Mouse (Mus musculus) forebrain, embryonic 11.5 days (tissue): ENCODE measurements around the gene Mon1a. TPM values are rescaled to one million over a fixed set of nuclear protein-coding genes. Genes with fewer than 3 reads are reported as not detected.
A peak's percentile ranks its signal among the peaks of the same experiment; 100 is the strongest.

Experiments
- ATAC-seq: fragments of 200-750 bp; cut with Nextera tagmentation; replicated peaks from 2 replicates; pipeline ENCODE4 v1.8.0; 2017; ENCODE audit warnings: moderate TSS enrichment; ENCODE audit not compliant: low FRiP score
- DNase-seq: peaks from one replicate; pipeline ENCODE4 v3.0.0-alpha.2; 2017; ENCODE audit warnings: low spot score
- H3K27ac ChIP-seq: fragments of 300-500 bp; sonication (generic); 2 replicates; pipeline ENCODE4 v1.5.1; 2014; ENCODE audit warnings: low read depth, low read length
- H3K27me3 ChIP-seq: fragments of 300-500 bp; sonication (generic); 2 replicates; pipeline ENCODE4 v1.6.1; 2014; ENCODE audit warnings: mild to moderate bottlenecking, low read length, mixed read lengths; ENCODE audit not compliant: control insufficient read depth, insufficient read depth
- H3K36me3 ChIP-seq: fragments of 300-500 bp; sonication (generic); 2 replicates; pipeline ENCODE4 v1.6.1; 2014; ENCODE audit warnings: mild to moderate bottlenecking, low read length, moderate library complexity, mixed read lengths; ENCODE audit not compliant: control insufficient read depth, insufficient read depth
- H3K4me1 ChIP-seq: fragments of 300-500 bp; sonication (generic); replicated peaks from 2 replicates; pipeline ENCODE4 v1.6.1; 2014; ENCODE audit warnings: low read length, mixed read lengths; ENCODE audit not compliant: control insufficient read depth, insufficient read depth
- H3K4me2 ChIP-seq: fragments of 300-500 bp; sonication (generic); 2 replicates; pipeline ENCODE4 v1.6.1; 2014; ENCODE audit warnings: low read depth, mild to moderate bottlenecking, low read length, moderate library complexity, mixed read lengths; ENCODE audit not compliant: severe bottlenecking
- H3K4me3 ChIP-seq: fragments of 300-500 bp; sonication (generic); 2 replicates; pipeline ENCODE4 v1.5.1; 2014; ENCODE audit warnings: low read depth, low read length
- H3K9ac ChIP-seq: fragments of 300-500 bp; sonication (generic); 2 replicates; pipeline ENCODE4 v1.6.1; 2014; ENCODE audit warnings: low read length
- H3K9me3 ChIP-seq: fragments of 300-500 bp; sonication (generic); 2 replicates; pipeline ENCODE4 v1.6.1; 2016; ENCODE audit warnings: low read length, mixed read lengths; ENCODE audit not compliant: control insufficient read depth
- WGBS: fragments of 180-500 bp; shearing (Covaris S2); extraction: QIAGEN DNeasy Blood & Tissue Kit; methylation state at CpG from one replicate; pipeline ENCODE4 v1.1.7; 2014; 5-methylcytosine and 5-hydroxymethylcytosine counted together
- polyA plus RNA-seq: library from polyadenylated mRNA; unstranded; fragments of >200 nt; fragmentation: Nextera tagmentation; extraction: Ambion mirVana; gene quantifications from 2 replicates; pipeline ENCODE4 v1.2.1, GENCODE M21; 2014

Gene Mon1a
- polyA plus RNA-seq, 1 experiment from 2014 or later, result 14.9 TPM

DNA sequence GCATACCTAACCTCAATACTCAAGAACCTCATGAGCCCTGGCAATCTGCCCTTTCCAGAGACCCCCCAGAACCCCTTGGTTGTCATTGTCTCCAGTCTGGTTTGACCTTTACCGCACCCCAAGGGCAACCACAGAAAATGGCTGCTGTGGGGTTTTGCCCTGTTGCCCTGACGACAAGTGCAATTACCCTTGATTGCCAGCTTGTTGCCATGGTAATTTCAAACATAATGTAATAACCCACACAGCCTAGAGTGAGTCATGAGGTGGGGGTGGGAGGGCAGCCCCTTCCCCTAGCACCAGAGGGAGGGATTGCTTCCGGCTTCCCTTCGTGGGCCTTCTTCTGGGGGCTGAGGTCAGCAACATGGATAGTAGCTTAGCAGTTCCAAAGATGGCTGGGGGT is 44.3 kb downstream of the Mon1a start:
- no peaks in the 10 kb centered on the region for H3K9me3 ChIP-seq
- ATAC-seq (no peak), DNase-seq (no peak)
- no peak overlapping the region for H3K27ac ChIP-seq
- WGBS, result 73% methylated on average over 4 of the region's 4 CpGs
- no peaks in the 10 kb centered on the region for H3K36me3 ChIP-seq
- peaks cover 13% of the 10 kb centered on the region; the same call in 1 of the 2 replicates for H3K4me1 ChIP-seq
- no peak overlapping the region for H3K4me2 ChIP-seq
- no peak overlapping the region for H3K4me3 ChIP-seq
- no peaks in the 10 kb centered on the region for H3K27me3 ChIP-seq
- no peak overlapping the region for H3K9ac ChIP-seq

DNA sequence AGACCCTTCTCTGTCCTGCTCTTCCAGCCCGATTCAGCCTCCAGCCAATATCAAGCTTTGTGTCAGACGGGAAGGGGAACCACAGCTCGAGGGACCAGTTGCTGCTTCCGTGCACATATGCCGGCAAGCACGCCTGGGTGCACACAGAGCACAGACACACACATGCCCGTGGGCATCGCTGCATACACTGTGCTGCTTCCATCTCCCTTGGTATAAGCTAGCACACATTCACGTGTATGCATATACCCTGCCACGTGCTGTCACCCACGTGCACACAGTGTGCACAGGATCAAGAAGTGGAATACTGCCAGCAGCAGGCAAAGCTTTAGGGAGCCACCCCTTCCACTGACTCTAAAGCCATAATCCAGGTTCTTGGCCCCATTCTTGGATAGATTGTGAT is 46.2 kb downstream of the Mon1a start:
- Histone ChIP-seq H3K4me3 (no peak overlapping the region), H3K4me1 (peaks cover 13% of the 10 kb centered on the region; the same call in 1 of the 2 replicates), H3K36me3 (no peaks in the 10 kb centered on the region), H3K4me2 (no peak overlapping the region), H3K27me3 (no peaks in the 10 kb centered on the region), H3K9ac (no peak overlapping the region), H3K27ac (no peak overlapping the region), H3K9me3 (no peaks in the 10 kb centered on the region)
- WGBS, result 87% methylated on average over 11 of the region's 11 CpGs
- no peak for DNase-seq
- no peak for ATAC-seq

DNA sequence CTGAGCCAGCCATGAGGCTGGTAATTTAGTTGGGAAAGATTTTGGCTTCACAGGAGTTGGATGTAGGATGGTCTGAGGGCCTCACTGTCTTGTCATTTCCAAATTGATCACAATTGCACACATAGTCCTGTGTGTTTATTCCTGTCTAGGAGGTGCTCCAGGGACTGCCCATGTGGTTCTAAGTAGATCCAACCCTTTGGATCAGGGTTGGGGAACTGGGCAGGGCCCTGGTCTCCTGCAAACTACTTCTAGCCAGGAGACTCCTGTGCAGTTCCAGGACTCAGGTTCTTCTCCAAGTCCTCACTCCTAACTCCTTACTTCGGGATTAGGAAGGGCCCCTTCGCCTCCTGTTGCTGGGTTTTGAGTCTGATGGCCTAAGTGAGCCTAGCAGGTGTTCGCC is 47.4 kb downstream of the Mon1a start, which contains the start of gene Camkv:
Gene Camkv, plus strand, starts transcription at position 301 of the 400 bp plus-strand sequence.
- H3K4me1 ChIP-seq, result peaks cover 13% of the 10 kb centered on the region; the same call in 1 of the 2 replicates
- DNase-seq, result no peak
- no peaks in the 10 kb centered on the region for H3K36me3 ChIP-seq
- peak within 1 kb of the TSS; percentile 52 for H3K4me3 ChIP-seq
- no peaks in the 10 kb centered on the region for H3K9me3 ChIP-seq
- no peak for ATAC-seq
- no peaks in the 10 kb centered on the region for H3K27me3 ChIP-seq
- no peak within 1 kb of the TSS for H3K27ac ChIP-seq
- peak within 1 kb of the TSS; percentile 98 for H3K4me2 ChIP-seq
- H3K9ac ChIP-seq, result peak within 1 kb of the TSS; percentile 67
- WGBS, result 8% methylated on average over 3 of the region's 3 CpGs

DNA sequence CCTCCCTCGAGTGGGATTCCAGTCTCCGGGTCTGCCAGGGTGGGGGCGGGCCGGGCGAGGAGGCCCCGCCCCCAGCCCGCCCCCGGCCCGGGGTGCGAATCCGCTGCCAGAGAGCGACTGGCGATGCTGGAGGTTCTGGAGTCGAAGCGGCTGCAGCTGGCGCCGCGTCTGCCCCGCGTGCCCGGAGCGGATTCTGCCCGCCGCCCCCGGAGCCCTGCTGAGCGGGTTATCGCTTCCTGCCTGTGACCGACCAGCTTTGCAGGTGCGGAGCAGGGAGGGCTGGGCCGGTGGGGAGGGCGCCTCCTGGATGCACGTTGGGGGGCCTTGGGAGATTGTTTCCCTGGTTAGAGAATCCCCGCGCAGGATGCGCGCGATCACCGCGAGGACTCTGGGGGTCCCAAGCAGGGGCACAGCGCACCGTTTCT is 47.9 kb downstream of the Mon1a start:
- Histone ChIP-seq H3K9me3 (no peaks in the 10 kb centered on the region), H3K4me3 (peak overlapping the region; percentile 52), H3K9ac (peak overlapping the region; percentile 67), H3K36me3 (no peaks in the 10 kb centered on the region), H3K4me2 (peak overlapping the region; percentile 98), H3K4me1 (peaks cover 13% of the 10 kb centered on the region; the same call in 1 of the 2 replicates), H3K27ac (no peak overlapping the region), H3K27me3 (no peaks in the 10 kb centered on the region)
- ATAC-seq (peak; percentile 66), DNase-seq (peak; percentile 72)
- WGBS, result under 1% methylated on average over 34 of the region's 41 CpGs

DNA sequence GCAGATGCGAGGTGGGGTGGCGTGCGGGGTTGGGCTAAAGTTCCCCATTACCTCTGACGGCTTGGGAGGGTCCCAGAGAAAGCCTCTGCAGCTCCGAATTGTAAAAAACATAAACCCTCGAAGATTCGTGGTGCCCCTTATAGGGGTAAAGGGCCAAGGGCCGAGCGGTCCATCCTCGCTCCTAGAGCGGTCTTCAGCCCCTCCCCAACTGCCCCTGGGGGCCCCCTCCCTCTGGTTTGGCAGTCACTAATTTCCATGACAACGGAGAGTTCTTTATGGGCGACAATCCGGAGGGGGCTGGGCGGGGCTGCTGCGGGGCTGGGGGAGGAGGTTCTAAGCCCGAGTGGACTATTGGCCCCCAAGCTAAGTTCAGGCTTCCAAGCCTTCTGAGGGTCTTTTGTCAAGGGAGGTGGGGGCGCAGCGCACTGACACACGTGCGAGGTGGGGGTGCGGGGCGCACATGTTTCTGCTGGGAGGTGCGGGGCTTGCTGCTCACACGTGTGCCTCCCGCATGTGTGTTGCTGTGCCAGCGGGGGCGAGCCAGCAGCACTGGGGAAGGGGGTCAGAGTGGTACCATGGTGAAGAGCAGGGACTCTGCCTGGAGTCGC is 48.4 kb downstream of the Mon1a start:
- ATAC-seq, result peak; percentile 80
- peak; percentile 67 for DNase-seq
- H3K9me3 ChIP-seq, result no peaks in the 10 kb centered on the region
- H3K27ac ChIP-seq, result no peak overlapping the region
- under 1% methylated on average over 29 of the region's 29 CpGs for WGBS
- H3K36me3 ChIP-seq, result no peaks in the 10 kb centered on the region
- H3K27me3 ChIP-seq, result no peaks in the 10 kb centered on the region
- H3K9ac ChIP-seq, result peak overlapping the region; percentile 67
- peak overlapping the region; percentile 52 for H3K4me3 ChIP-seq
- H3K4me2 ChIP-seq, result peak overlapping the region; percentile 98
- H3K4me1 ChIP-seq, result peaks cover 13% of the 10 kb centered on the region; the same call in 1 of the 2 replicates

DNA sequence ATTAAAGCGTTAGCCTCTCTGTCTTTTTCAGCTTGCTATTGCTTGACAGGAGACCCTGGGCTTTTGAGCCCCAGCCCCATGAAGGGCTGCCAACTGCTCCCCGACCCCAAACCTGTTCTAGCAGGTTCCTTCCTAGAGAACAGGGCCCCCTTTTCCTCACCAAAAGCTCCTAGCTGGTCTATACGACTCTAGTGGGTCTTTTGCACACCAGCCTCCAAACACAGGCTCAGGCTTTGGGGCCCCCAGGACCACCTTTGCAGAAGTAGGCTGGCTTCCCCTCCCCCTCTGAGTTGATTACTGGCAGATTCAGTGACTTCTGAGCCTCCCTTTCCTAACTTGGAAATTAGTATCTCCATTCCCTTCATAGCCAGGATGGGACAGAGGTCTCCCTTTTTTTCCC is 48.9 kb downstream of the Mon1a start:
- Histone ChIP-seq H3K4me3 (peak overlapping the region; percentile 52), H3K27me3 (no peaks in the 10 kb centered on the region), H3K9me3 (no peaks in the 10 kb centered on the region), H3K4me2 (peak overlapping the region; percentile 98), H3K9ac (peak overlapping the region; percentile 67), H3K27ac (no peak overlapping the region), H3K36me3 (no peaks in the 10 kb centered on the region), H3K4me1 (peaks cover 13% of the 10 kb centered on the region; the same call in 1 of the 2 replicates)
- 4% methylated on average over 3 of the region's 3 CpGs for WGBS
- DNase-seq (no peak), ATAC-seq (no peak)

DNA sequence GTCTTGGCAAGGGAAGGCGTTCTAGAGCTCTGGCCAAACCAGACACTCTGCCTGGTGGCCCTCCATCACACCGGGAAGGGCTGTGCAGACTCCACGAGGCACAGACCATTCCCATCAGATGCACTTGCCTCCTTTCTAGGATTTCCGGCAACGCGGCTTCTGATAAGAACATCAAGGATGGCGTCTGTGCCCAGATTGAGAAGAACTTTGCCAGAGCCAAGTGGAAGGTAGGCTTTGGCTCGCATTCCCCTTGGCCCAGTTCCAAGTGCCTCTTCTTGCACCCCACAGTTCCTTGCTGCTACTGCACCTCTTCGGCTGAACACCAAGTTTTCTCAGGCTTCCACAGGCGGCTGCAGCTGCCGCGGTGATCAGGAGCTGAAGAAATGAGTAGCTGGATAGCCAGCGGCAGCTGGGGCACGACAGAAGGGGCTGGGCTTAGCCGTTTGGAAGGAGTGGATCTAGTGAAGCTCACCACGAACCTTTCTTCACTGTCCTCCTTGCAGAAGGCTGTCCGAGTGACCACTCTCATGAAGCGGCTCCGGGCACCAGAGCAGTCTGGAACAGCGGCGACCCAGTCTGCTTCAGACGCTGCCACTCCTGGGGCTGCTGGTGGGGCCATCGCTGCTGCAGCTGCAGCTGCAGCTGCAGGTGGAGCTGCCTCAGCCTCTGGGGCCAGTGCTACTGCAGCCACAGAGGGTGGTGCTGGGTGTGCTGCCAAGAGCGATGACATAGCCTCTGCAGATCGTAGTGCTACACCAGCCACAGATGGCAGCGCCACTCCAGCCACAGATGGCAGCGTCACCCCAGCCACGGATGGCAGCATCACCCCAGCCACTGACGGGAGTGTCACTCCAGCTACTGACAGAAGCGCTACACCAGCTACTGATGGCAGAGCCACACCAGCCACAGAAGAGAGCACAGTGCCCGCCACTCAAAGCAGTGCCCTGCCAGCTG is 59.6 kb downstream of the Mon1a start:
- Histone ChIP-seq H3K9me3 (no peaks in the 10 kb centered on the region), H3K9ac (no peak overlapping the region), H3K4me3 (no peak overlapping the region), H3K27me3 (no peaks in the 10 kb centered on the region), H3K4me2 (no peak overlapping the region), H3K4me1 (peaks cover 2% of the 10 kb centered on the region; the same call in 1 of the 2 replicates), H3K36me3 (no peaks in the 10 kb centered on the region), H3K27ac (no peak overlapping the region)
- no peak for DNase-seq
- no peak for ATAC-seq
- WGBS, result 91% methylated on average over 31 of the region's 31 CpGs

DNA sequence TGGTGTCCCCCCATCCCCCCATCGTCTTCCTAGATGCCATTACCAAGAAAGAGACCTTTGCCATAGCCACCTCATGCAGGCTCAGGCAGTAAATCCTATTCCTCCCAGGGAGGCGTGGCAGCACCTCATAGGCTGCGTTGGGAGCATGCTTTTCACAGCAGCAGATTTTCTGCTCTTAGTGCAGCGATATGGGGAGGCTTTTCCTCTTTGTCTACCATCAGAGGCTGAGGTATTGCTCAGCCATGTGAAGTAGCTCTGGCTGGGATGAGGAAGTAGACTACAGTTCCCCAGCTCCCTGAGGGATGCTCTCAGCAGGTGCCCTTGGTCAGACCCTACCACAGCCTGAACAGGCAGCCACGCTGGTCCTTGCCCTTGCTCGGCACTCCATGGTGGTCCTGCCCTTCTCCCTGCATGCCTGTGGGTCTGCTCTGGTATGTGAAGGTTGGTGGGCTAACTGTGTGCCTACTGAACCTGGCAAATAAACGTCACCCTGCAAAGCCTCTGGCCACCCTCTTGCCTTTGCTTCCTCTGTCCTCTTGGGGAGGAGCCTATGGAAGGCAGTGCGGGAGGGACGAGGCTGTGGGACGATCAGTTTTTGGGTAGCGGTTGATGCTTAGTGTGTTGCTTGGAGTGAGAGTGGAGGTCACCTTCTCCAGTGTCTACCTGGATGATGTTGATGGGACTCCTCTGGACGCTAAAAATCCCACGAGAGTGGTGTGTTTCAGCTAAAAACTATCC is 61.4 kb downstream of the Mon1a start:
- H3K27me3 ChIP-seq, result no peaks in the 10 kb centered on the region
- WGBS, result 85% methylated on average over 13 of the region's 13 CpGs

More for the DNA sequence above, 61.4 kb downstream of the Mon1a start:
- no peak overlapping the region for H3K4me3 ChIP-seq
- no peak for DNase-seq
- ATAC-seq, result no peak
- no peak overlapping the region for H3K27ac ChIP-seq
- no peak overlapping the region for H3K9ac ChIP-seq
- H3K9me3 ChIP-seq, result no peaks in the 10 kb centered on the region
- no peak overlapping the region for H3K4me2 ChIP-seq
- H3K36me3 ChIP-seq, result no peaks in the 10 kb centered on the region
- peaks cover 2% of the 10 kb centered on the region; the same call in 1 of the 2 replicates for H3K4me1 ChIP-seq
